Mouse (Mus musculus): ENCODE data around the gene Arl2bp. TPM values are rescaled to one million over a fixed set of nuclear protein-coding genes. Genes with fewer than 3 reads are reported as not detected.
A peak's percentile ranks its signal among the peaks of the same experiment; 100 is the strongest.

Arl2bp gene
- 254 and 265 TPM in 2 replicates for polyA plus RNA-seq (2015; fragmentation: Nextera tagmentation; extraction: Ambion mirVana)

- peak within 1 kb of the TSS; percentile 89 for H3K27ac ChIP-seq
- peak; percentile 99 for ATAC-seq
- under 1% methylated on average over 72 of the region's 74 CpGs for WGBS
- no peaks in the 10 kb centered on the region for H3K27me3 ChIP-seq
- H3K9ac ChIP-seq, result peak within 1 kb of the TSS; percentile 98
- peaks cover 15% of the 10 kb centered on the region for H3K4me1 ChIP-seq
- peak within 1 kb of the TSS; percentile 92 for H3K4me3 ChIP-seq
- peaks cover 32% of the 10 kb centered on the region for H3K36me3 ChIP-seq (ENCODE audit: poor library complexity, severe bottlenecking)
- no peaks in the 10 kb centered on the region for H3K9me3 ChIP-seq (replicated peaks)
- H3K4me2 ChIP-seq, result peak within 1 kb of the TSS; percentile 70
Measured at GRCm38 (mm10) chr8:94666456-94667308, at the start of gene Arl2bp. Gene Arl2bp, plus strand, starts transcription at chr8:94666600.

GRCm38 (mm10) chr8:94624885-94625284, 41.5 kb upstream of the Arl2bp start:
- no peak overlapping the region for H3K4me2 ChIP-seq
- WGBS, result 98% methylated on average over 1 of the region's 1 CpGs
- H3K9me3 ChIP-seq (replicated peaks), result no peaks in the 10 kb centered on the region
- H3K27ac ChIP-seq, result no peak overlapping the region
- peaks cover 22% of the 10 kb centered on the region for H3K36me3 ChIP-seq (ENCODE audit: poor library complexity, severe bottlenecking)
- H3K4me3 ChIP-seq, result no peak overlapping the region
- H3K9ac ChIP-seq, result no peak overlapping the region
- no peaks in the 10 kb centered on the region for H3K27me3 ChIP-seq
- no peaks in the 10 kb centered on the region for H3K4me1 ChIP-seq
- ATAC-seq, result no peak

DNA sequence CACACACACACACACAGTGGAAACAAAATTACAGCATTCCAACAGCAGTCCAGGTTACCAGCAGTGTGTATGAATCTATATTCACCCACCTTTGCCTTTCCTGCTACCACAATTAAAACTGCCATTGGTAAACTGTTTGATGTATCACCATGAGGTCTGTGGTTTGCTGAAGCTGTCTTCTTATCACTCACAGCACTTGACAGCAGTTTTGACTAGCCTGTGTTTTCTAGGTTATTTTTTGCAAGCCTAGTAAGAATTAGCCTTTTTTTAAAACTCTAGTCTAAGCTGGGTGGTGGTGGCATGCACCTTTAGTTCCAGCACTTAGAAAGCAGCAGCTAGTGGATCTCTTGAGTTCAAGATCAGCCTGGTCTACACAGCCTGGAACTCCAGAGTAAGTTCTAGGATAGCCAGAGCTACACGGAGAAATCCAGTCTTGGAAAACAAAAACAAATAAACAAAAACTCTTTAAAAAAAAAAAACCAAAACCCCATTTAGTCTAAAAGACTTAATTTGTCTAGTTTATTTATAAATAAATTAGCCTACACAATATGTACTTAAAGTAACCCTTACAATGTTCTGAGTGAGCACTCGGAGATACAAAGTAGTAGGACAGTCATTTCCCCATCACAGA, 32.7 kb upstream of the Arl2bp start:
- ATAC-seq, result no peak
- Histone ChIP-seq H3K36me3 (ENCODE audit: poor library complexity, severe bottlenecking) (peaks cover 82% of the 10 kb centered on the region), H3K4me3 (no peak overlapping the region), H3K4me2 (no peak overlapping the region), H3K9me3 (replicated peaks) (no peaks in the 10 kb centered on the region), H3K9ac (no peak overlapping the region), H3K27me3 (no peaks in the 10 kb centered on the region), H3K4me1 (no peaks in the 10 kb centered on the region), H3K27ac (no peak overlapping the region)
- 96% methylated on average over 2 of the region's 2 CpGs for WGBS

- Histone ChIP-seq H3K4me3 (no peak overlapping the region), H3K27ac (no peak overlapping the region), H3K4me2 (no peak overlapping the region), H3K9ac (no peak overlapping the region), H3K4me1 (no peaks in the 10 kb centered on the region), H3K9me3 (replicated peaks) (no peaks in the 10 kb centered on the region), H3K27me3 (no peaks in the 10 kb centered on the region), H3K36me3 (ENCODE audit: poor library complexity, severe bottlenecking) (peaks cover 87% of the 10 kb centered on the region)
- ATAC-seq, result no peak
Measured at GRCm38 (mm10) chr8:94634211-94634610, 32.2 kb upstream of the Arl2bp start.

- WGBS, result 96% methylated on average over 2 of the region's 2 CpGs
- no peak overlapping the region for H3K4me2 ChIP-seq
- H3K4me3 ChIP-seq, result no peak overlapping the region
- H3K27ac ChIP-seq, result no peak overlapping the region
- H3K9ac ChIP-seq, result no peak overlapping the region
- no peak for ATAC-seq
- no peaks in the 10 kb centered on the region for H3K27me3 ChIP-seq
- H3K9me3 ChIP-seq (replicated peaks), result no peaks in the 10 kb centered on the region
- no peaks in the 10 kb centered on the region for H3K4me1 ChIP-seq
- peaks cover 88% of the 10 kb centered on the region for H3K36me3 ChIP-seq (ENCODE audit: poor library complexity, severe bottlenecking)
Measured at GRCm38 (mm10) chr8:94641183-94641582, 25.2 kb upstream of the Arl2bp start.

- Histone ChIP-seq H3K4me2 (no peak overlapping the region), H3K4me1 (no peaks in the 10 kb centered on the region), H3K27me3 (no peaks in the 10 kb centered on the region), H3K36me3 (ENCODE audit: poor library complexity, severe bottlenecking) (peaks cover 88% of the 10 kb centered on the region), H3K4me3 (no peak overlapping the region), H3K9ac (no peak overlapping the region), H3K27ac (no peak overlapping the region), H3K9me3 (replicated peaks) (no peaks in the 10 kb centered on the region)
- ATAC-seq, result no peak
- WGBS, result 97% methylated on average over 3 of the region's 3 CpGs
Measured at GRCm38 (mm10) chr8:94641938-94642337, 24.5 kb upstream of the Arl2bp start.

DNA sequence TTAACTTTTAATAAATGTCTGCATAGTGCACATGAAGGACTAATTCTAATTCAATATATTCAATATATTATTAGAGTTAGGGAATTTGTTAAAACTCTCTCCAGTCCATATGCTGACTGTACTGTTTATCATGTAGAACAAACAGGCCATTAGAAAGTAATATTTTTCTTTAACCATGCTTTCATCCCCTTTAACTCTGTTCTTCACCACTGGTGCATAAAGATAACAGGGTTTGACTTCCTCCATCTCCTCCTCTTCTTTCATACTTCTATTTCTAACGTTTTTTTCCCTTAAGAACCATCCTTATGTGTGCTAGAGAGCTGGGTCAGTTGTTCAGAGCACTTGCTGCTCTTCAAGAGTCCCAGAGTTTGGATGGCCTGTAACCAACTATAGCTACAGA, 21.2 kb upstream of the Arl2bp start:
- H3K36me3 ChIP-seq (ENCODE audit: poor library complexity, severe bottlenecking), result peaks cover 81% of the 10 kb centered on the region
- no peak overlapping the region for H3K9ac ChIP-seq
- no peak for ATAC-seq
- H3K4me3 ChIP-seq, result no peak overlapping the region
- no peak overlapping the region for H3K27ac ChIP-seq
- H3K27me3 ChIP-seq, result no peaks in the 10 kb centered on the region
- H3K9me3 ChIP-seq (replicated peaks), result no peaks in the 10 kb centered on the region
- H3K4me2 ChIP-seq, result no peak overlapping the region
- H3K4me1 ChIP-seq, result no peaks in the 10 kb centered on the region
- 68% methylated on average over 1 of the region's 1 CpGs for WGBS

DNA sequence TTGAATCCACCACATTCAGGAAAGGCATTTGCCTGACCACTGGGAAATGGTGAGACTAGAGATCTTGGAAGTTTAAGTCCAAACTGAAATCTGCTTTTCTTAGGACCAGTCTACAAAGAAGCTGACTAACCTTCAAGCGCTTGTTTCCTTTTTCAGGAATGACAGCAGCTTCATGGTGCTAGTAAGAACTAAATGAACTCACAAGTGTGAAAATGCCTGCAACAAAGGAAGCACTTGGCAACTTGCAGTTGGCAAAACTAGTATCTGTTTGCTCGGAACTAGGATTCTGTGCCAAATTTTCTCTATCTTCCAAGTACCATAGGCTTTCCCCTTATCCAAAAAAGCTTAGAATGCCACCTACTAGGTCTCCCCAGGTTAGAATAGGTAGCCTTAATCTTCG, 20.2 kb upstream of the Arl2bp start:
- H3K36me3 ChIP-seq (ENCODE audit: poor library complexity, severe bottlenecking), result peaks cover 77% of the 10 kb centered on the region
- ATAC-seq, result no peak

GRCm38 (mm10) chr8:94649496-94649895, 16.9 kb upstream of the Arl2bp start:
- no peak overlapping the region for H3K4me2 ChIP-seq
- H3K4me1 ChIP-seq, result no peaks in the 10 kb centered on the region
- H3K9me3 ChIP-seq (replicated peaks), result no peaks in the 10 kb centered on the region
- no peak overlapping the region for H3K27ac ChIP-seq
- no peak overlapping the region for H3K4me3 ChIP-seq
- H3K36me3 ChIP-seq (ENCODE audit: poor library complexity, severe bottlenecking), result peaks cover 77% of the 10 kb centered on the region
- ATAC-seq, result no peak
- no peaks in the 10 kb centered on the region for H3K27me3 ChIP-seq
- 33% methylated on average over 3 of the region's 3 CpGs for WGBS
- H3K9ac ChIP-seq, result no peak overlapping the region

More for the DNA sequence above, 20.2 kb upstream of the Arl2bp start:
- no peak overlapping the region for H3K4me3 ChIP-seq
- H3K4me2 ChIP-seq, result no peak overlapping the region
- 92% methylated on average over 3 of the region's 3 CpGs for WGBS
- H3K4me1 ChIP-seq, result no peaks in the 10 kb centered on the region
- H3K27ac ChIP-seq, result no peak overlapping the region
- no peaks in the 10 kb centered on the region for H3K27me3 ChIP-seq
- no peak overlapping the region for H3K9ac ChIP-seq
- H3K9me3 ChIP-seq (replicated peaks), result no peaks in the 10 kb centered on the region

DNA sequence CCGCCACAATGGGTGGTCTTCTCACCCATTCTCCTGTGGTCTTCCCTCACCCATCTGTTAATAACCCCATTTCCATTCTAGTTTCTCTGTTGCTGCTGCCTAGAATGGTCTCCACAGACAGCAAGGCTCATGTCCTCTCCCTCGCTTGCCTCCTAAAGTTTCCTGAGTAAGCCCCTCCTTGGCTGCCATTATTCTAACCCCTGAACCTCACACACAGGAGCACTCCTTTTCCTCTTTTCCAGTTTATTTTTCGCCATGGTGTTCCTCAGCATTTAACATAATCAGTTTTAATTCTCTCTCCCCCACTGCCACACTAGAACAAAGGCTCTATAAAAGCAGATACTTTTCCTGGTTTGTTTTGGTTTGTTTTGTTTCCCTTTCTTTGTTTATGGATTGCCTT, 13.4 kb upstream of the Arl2bp start:
- peaks cover 84% of the 10 kb centered on the region for H3K36me3 ChIP-seq (ENCODE audit: poor library complexity, severe bottlenecking)
- H3K4me1 ChIP-seq, result no peaks in the 10 kb centered on the region
- no peak overlapping the region for H3K4me3 ChIP-seq
- no peak overlapping the region for H3K9ac ChIP-seq
- ATAC-seq, result no peak
- no peak overlapping the region for H3K4me2 ChIP-seq
- no peak overlapping the region for H3K27ac ChIP-seq
- 81% methylated on average over 3 of the region's 3 CpGs for WGBS
- H3K9me3 ChIP-seq (replicated peaks), result no peaks in the 10 kb centered on the region
- no peaks in the 10 kb centered on the region for H3K27me3 ChIP-seq

- no peaks in the 10 kb centered on the region for H3K27me3 ChIP-seq
- H3K4me1 ChIP-seq, result no peaks in the 10 kb centered on the region
- H3K9ac ChIP-seq, result no peak overlapping the region
- peaks cover 79% of the 10 kb centered on the region for H3K36me3 ChIP-seq (ENCODE audit: poor library complexity, severe bottlenecking)
- H3K4me2 ChIP-seq, result no peak overlapping the region
- no peaks in the 10 kb centered on the region for H3K9me3 ChIP-seq (replicated peaks)
- no peak overlapping the region for H3K27ac ChIP-seq
- no peak for ATAC-seq
- H3K4me3 ChIP-seq, result no peak overlapping the region
Measured at GRCm38 (mm10) chr8:94654994-94655393, 11.4 kb upstream of the Arl2bp start.

- no peaks in the 10 kb centered on the region for H3K27me3 ChIP-seq
- ATAC-seq, result no peak
- no peak overlapping the region for H3K27ac ChIP-seq
- no peaks in the 10 kb centered on the region for H3K9me3 ChIP-seq (replicated peaks)
- H3K36me3 ChIP-seq (ENCODE audit: poor library complexity, severe bottlenecking), result peaks cover 67% of the 10 kb centered on the region
- no peak overlapping the region for H3K4me3 ChIP-seq
- WGBS, result 95% methylated on average over 2 of the region's 2 CpGs
- H3K4me2 ChIP-seq, result no peak overlapping the region
- no peaks in the 10 kb centered on the region for H3K4me1 ChIP-seq
- no peak overlapping the region for H3K9ac ChIP-seq
Measured at GRCm38 (mm10) chr8:94658031-94658430, 8.4 kb upstream of the Arl2bp start.

Measured in forebrain, embryonic 13.5 days (tissue).